Mouse (Mus musculus) liver (tissue): ENCODE measurements around the gene Olfm3.

Experiments used
- DNase-seq: peaks from one replicate; pipeline ENCODE4 v3.0.0-alpha.2; 2020; ENCODE audit warnings: mixed read lengths

Gene Olfm3

DNA sequence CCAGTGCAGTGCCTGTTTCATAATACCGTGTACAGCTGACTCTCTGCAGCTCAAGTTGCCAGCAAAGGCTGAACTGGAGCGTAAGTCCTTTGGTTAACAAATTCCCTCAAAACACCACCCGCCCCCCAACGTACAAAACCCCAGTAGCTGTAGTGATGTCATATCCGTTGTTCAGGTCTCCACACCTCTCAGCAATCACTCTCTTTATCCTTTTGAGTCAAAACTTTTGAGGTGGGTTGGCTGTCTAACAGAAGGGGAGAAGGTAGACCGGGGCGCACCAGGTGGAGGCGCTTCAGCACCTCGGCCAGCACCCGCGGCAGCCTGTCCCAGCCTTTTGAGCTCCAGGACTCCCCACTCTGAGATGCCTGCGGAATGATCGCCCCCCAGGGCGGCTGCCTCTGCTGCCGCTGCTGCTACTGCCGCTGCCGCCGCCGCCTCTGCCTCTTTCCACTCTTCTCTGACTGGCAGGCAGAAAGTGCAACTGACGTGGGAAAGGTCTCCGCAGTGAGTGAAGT, at the start of gene Olfm3:
TSS of gene Olfm3 (plus strand) at position 155 of the 515 bp plus-strand sequence.
- peak; percentile 31 for DNase-seq

DNA sequence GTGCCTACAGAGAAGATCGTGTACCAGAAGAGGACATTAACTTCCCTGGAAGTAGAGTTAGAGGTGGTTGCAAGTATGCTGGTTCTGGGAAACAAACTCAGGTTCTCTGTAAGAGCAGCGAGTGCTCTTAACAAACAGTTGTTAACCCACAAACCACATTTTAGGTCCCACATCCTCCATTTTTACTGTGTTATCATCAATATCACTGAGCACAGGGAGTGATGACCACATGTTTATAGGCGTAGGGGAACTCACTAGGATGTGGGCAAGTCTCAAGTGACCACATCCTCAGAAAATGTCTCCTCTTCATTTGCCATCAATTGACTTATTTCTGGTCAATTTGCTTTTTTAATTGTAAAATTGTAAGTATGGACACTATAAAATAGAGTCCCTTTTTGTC, 14.1 kb upstream of the Olfm3 start:
- no peak for DNase-seq

DNA sequence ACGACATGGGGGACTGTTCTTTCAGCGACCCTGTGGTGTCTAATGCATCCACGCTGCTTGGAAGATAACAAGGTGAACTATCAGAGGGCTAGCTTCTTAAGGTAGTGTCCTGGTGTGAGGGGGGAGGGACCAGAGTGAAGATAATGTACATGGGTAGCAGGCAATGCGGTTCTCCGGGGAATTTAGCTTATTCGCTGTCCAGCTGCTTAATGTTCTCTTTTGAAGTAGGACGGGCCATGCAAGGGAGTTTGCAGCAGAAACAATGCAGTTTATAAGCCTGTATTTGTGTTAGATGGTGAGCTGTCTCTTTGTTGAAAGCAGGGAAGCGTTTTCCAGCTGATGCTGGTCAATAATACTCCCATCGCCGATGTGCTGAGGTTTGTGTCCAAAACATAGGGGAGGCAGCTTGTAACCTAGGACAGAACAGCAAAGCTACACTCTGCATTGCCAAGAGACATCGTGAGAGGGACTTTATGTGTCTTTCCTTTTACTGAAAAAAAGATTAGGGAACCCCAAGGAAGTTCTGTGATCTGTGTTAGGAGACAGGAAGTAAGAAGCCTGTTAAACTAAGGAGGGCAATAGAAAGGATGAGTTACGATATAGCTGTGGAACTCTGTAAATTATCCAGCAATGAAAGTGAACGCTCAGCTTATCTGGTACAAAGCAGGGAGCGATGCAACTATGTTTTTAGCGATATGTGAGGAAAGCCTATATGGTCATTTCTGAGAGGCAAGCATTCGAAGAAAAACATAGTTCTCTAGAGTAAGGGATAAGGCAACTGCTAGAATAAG, 950 bp downstream of the Olfm3 start:
- no peak for DNase-seq

DNA sequence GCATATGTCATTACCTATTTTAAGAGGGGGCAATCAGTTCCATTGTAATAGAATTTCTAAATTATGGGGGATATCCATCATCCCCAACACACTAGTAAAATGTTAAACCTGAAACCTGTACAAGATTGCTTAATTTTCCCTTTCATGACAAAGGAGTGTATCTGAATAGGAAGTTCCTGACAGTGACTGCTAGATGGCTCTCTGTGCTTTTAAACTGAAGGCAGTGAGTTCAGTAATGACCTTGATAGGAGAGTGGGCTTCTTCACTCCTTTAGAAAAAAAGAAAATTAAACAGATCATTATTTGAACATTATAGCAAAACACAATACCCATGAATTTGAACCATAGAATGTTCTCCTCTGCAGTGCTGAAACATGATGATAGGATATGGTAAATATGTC, 3.7 kb downstream of the Olfm3 start:
- no peak for DNase-seq

DNA sequence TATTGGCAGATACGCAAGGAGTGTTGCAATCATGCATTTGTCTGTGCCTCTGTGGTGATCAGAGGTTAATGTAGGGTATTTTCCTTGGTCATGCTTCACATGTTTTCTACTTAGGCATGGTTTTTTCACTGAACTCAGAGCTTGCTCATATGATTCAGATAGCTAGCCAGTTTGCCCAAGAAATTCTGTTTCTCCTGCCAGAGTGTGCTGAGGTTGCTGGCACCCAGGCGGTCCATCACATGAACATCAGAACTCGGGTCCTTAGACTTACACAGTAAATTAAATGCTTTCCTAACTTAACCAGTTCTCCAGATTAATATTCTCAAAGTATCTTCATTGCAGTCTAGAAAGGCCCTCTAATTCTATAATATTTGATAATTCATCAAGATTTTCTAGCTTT, 5.0 kb downstream of the Olfm3 start:
- DNase-seq = no peak

DNA sequence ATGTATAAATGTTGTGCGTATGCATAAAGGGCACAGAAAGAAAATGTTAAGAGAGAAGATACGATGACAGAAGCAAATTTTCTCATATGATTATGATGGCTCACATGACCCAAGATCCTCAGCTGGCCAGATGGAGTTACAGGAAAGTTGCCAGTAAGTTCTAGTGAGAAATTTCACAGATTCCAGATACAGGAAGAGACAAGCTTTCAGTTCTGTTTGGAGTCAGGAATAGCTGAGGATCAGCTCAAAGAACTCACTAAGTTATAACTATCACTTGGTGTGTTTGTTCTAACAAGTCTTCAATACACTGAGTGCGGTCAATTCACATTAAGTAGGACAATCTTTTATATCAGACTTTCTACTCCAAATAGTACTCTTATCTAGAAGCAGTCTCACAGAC, 16.2 kb downstream of the Olfm3 start:
- no peak for DNase-seq

DNA sequence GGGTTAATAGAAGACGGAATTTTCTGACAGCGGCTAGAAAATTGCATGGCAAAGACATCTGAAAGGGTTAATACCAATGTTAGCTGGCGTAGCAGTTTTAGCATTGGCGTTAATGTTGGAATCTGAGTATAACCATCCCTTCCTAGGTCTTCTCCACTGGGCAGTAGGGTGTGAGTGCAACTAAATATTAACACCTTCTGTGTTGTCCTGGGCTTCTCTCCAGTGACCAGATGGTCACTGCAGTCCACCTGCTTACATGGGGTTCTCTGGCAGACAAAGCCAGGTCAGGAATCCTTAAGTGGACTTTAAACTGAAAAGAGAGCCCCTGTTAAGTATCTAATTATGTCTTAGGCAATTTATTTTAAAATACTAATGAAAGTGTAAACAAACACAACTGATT, 25.7 kb downstream of the Olfm3 start:
- DNase-seq = no peak

DNA sequence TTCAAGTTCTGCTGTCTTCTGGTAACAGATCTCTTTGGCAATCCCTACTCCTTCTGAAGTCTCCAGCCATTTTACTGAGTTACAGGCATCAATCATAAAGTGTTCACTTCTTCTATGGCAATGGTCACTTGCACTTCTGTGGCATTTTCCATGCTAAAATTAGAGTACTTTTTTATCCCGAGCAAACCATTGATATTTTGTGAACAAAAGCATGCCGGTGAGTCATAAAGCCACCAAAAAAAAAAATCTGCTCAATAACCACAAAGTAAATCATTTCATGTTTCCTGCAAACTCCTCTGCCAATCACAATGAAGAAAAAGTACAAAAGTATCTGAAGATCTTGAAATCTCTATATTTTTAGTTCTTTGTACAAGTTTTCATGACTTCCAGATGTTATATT, 26.5 kb downstream of the Olfm3 start:
- DNase-seq = no peak

DNA sequence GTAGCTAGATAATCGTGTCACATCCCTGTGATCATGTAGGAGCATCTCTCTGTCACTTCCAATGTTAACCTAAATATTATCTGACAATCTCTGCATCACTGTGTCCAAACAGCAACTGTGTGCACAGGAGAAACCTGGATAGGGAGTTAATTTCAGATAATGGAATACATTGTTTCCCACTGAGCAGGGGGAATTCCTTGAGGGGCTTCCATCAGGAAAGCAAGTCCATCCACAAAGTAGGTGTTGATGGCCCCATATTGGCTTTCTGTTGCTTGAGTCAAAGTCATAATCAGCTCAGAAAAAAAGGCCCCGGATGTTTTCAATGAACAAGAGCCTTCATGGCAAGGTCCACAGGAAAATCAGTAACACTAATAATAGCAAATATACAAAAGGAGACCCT, 26.9 kb downstream of the Olfm3 start:
- no peak for DNase-seq

DNA sequence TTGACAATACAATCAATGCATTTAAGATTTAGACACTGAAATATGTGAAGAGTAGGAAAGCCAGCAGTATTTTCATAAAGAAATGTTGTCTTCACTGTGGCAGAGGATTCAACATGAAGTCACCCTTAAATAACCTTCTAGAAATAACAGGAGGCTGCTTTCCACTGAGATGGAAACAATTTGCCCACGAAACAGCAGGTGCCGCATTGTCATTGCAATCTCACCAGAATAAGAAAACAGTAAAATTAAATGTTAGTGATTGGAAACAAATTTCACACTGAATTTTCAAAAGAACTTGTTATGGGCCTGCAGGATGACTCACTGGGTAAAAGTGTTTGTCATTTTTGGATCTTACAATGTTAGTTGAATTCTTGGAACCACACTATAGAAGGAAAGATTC, 29.0 kb downstream of the Olfm3 start:
- no peak for DNase-seq

DNA sequence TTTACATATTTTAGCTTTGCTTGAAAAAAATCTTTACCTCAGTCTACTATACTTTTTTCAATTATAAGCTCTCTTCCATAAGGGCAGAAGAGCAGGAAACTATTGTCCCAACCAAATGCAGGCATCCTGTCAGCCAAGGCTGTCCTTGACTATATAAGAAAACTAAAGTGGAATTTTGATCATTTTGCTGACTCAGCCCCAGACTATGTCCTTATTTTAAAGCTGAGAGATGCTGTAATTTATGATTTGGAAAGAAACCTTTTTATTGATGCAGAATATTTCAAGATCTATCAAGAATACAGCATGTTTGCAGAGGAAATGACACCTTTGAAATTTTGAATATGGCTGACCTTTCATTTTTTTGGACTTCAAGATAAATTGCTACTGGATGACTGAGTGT, 51.0 kb downstream of the Olfm3 start:
- DNase-seq = no peak

DNA sequence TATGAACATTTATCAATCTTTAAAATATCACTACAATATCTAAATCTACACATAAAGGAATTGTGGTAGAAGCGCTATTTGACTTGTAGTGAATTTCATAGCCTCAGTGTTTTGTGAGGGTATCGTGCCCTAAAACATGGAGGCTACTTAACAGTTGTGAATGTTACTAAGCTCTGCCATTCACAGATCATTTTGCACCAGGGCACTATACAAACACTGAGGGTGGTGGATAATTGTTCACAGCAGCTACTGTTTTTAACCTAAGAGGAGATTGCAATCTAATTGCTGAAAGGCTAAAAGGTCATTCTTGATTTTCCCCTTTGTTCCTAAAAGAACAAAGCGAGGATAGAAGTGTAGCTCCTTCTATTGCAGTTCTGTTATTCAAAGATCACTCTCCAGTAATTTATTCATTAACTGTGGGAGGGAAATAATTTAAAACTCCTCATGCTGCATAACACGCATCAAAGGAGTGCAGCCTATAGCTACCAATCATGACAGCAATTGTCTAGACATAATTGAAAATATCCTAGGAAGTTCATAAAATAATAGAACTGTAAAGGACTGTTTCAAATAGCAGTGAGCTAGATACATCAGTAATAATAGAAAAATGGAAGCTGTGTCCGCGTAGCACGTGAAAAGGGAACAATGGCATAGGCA, 55.6 kb downstream of the Olfm3 start:
- DNase-seq = no peak

DNA sequence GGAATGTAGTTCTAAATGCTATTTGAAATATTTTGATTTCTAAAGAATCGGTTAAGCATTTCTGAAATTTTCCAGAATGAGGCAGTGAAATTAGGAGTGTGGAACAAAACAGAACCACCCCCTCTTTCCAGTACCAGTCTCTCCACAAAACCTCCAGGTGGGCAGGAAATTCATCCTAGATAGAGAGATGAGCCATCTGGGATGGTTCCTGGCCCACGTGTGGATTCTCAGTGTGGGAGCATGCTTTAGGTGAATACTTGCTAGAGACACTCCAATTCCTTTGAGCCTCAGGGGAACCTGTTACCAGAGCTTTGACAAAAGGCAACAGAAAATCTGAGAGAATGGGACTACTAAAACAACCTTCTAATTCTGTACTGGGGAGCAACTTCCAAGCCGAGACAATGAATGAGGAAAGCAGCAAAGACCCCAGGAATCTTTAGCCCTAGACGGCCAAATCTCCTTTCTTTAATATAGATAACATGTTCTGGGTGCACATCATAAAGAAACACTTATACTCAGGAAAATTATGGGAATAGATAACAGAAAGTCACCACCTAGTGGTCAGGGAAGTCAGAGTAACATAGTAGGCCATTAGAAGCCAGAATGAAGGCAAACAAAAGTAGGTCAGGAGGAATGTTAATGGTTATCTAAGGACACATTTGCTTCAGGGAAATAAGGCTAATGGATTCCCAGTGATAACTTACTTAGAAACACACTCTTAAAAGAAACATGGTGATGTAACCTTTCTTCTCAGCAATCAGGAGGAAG, 58.6 kb downstream of the Olfm3 start:
- DNase-seq = no peak

DNA sequence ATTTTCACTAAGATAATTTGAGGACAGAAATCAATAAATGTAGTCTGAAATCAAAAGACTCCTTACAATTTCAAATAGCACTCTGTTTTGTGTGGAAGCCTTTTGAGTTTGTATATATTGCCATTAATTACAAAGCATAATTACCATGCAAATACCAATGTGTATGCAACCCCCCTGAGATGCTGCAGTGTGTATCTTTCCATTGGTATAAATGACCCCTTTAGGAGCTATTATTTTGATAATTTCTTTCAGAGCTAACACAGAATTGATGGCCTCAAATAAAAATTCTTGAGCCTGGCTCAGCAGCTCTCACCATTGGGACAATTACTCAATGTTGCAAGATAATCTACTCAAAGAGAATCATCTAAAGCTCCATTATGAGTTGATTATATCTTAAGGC, 67.3 kb downstream of the Olfm3 start:
- no peak for DNase-seq

DNA sequence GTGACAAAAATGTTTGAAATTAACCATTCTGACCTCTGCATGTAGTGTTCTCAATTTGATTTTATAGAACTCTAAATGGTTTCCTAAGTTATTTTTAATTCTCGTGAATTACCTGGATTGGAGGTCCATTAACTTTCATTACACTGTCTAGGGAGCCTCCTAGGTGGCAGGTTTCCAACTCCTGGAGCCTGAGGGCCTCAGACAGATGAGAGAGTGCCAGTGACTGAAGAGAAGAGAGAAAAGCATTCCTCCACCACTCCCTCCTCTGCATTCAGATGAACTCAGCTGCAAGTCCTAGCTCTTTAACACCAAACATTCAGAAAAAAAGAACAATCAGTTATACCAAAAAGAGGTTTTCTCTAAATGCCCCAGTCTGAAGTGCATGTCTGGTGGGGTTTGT, 68.6 kb downstream of the Olfm3 start:
- no peak for DNase-seq

DNA sequence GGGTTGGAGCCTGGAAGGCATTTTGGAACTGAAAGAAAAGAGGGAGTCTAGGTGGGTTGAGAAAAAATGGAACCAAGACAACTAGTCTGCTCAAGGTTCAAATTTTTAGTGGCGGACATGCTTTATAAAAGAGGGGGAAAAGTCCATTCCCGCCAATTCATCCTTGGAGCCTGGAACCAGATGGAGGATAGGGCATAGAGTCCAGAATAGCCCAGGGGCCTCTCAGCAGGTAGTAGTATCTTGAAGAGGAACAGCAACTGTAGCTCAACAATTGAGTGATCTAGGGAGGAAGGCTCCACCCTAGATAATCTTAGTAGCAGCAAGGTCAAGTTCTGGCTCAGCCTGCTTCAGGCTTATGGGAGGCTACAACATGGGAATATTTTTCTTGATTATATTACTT, 87.0 kb downstream of the Olfm3 start:
- DNase-seq = no peak

DNA sequence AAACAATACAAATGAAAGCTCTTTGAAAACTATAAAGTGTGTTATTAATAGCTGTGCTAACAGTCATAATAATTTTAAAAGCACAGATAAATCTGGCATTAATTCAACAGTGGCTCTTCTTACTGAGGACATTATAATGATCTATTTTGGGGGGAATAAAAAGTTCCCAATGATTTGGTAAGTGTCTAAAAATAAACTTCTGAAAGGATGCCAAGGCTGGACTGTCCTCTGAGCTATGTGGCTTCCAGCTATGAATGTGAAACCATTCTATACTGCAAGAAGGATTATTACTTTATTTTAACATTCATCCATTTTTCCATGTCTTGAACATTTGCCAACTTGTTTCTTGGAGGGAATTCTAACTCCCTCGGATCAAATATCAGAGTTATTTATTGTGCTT, 92.1 kb downstream of the Olfm3 start:
- DNase-seq = no peak

DNA sequence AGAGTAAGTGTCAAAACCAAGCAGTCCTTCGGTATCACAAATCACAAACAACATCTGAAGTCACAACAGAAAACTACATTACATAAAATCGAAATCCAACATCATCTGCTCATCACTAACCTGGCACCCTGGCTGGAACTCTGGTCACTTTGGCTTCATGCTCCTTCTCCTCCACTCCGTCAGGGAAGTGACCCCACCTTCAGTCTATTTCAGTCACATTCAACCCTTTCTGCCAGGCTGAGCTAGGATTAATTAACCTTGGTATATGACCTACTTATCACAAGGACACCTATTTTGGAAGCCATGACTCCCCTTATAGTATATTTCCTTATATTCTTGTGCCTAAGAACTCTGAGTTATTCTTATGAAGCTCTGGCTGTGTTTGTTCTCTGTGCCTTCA, 123.7 kb downstream of the Olfm3 start:
- DNase-seq = no peak

DNA sequence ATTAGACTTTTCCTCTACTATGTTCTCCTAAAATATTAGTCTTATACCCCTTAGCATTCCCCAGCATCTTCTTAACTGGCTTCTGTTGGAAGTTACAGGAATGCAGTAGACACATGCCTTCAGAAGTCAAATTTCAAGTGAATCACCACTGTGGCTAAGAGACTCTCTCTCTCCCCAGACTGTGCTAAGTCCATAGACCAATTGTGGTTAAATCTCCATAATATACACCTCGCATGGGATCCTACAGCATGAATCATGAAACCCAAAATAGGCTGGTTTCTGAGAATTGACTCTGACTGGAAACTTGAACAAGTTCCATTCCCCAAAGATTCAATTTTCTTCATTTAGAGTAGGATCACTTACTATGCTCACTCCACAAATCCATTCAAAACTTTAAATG, 124.2 kb downstream of the Olfm3 start:
- no peak for DNase-seq

DNA sequence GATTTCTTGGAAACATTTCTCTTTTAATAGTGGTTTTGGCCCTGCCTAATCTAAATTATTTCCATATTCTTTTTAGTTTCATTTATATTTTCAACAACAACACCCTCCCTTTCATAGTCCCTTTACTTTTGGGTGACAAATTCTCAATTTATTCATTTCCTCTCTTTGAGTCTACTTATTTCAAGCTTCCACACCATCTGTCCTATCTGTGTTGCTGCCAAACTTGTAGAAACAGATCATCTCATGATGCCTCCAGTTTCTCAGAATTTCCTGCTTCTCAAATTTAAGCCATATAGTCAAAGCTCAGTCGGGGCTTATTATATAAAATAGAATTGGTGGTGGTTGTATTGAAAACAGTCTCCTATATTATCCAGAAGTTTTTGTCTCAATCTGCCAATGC, 124.7 kb downstream of the Olfm3 start:
- DNase-seq = no peak

DNA sequence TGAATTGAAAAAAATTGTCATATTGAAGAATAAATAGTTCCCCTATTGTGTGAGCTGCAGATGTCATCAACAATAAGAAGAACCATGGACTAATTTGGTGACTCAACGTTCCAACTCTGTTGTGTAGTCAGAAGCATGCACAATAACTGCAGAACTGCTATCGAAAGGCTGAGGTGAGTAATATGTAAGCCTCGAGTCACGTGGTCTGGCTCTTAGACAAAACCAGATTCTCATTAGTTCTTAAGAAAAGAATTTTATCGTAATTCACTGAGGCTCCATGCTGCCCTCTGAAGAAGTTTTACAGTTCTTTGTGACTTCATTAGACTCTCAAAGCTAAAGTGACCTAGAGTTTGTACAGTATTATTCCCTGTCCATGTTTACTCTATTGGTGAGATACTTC, 145.2 kb downstream of the Olfm3 start:
- DNase-seq = no peak

DNA sequence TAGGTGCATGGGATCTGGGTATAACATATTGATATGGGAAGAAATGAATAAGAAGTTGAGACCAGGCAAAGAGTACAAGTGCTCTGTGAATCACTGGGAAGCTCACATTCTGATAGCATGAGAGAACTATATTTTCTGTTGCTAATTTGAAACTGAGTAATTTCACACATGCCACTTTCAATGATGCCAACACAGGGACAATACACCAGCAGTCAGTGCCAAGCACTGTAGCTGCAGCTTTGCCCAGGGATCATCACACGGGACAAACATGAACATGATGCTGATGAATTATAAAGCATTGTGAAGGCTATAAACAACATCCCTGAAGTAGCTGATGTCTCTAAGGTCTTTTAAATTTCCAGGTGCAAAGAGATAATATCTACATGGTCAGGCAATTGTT, 161.0 kb downstream of the Olfm3 start:
- no peak for DNase-seq

DNA sequence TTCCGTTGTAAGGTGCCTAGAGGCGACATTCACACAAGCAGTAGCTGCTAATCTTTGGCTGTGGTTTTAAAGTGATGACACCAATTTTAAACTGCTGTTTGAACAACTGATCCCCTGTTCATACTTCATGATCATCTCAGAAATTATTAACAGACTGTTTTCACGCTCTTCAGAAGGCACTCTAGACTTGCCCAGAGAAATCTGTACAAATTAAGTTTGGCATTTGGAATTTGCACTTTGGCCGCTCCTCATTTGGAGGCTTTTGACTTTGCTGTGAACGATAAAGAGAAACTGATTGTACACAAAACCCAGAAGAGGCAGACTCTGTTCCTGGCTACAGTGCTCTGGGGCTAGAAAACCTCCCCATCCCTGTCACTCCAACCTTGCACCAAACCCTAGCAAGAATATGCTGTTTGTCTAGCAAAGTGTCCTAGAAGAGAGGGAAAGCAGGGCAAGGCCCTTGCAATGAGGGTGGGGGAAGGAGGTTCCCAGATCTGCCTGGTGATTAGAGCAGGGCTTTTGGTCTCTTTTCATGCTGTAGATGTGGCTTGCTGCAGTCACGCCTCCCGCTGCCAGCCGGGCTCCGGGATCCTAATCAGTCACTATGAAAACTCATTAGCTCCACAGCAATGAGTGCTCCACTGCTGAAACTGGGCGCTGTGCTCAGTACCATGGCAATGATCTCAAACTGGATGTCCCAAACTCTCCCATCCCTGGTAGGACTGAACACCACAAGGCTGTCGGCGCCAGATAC, 176.7 kb downstream of the Olfm3 start:
- DNase-seq = no peak
